Mouse (Mus musculus) ovary, postnatal 10 days (tissue): ENCODE measurements around the gene Yrdc.

Experiments
- DNase-seq: peaks from one replicate; pipeline ENCODE4 v3.0.0; 2022; ENCODE audit warnings: low spot score

Gene Yrdc

DNA sequence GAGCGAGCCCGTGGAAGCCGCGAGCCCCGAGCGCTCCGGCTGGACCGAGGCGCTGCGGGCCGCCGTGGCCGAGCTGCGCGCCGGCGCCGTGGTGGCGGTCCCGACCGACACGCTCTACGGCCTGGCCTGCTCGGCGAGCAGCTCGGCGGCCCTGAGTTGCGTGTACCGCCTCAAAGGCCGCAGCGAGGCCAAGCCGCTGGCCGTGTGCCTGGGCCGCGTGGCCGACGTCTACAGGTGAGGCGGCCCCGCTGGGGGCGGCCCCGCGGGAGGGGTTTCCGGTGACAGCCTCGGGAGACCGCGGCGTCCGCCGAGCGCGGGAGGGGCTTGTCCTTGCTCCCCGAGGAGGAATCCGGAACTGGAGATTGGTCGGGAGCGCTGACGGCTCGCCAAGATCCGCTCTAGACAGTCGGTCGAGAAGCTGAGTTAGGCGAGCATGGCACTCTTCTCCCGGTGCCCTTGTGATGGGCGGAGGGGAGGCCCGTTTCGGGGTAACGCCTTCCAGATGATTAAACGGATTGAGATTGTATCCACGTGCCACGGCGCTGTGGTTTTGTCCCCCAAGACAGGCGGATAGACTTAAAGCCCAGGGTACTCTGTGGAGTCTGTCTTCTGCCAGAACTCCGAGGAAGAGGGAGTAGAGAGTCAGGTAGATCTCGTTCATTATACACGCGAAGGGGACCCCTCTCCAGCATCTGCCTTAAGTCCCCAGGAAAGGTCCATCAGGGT is 617 bp downstream of the Yrdc start, which contains the start of gene 1110065P20Rik:
Gene 1110065P20Rik (minus strand): TSS at position 264 of the 726 bp plus-strand sequence.
- peak; percentile 36 for DNase-seq

DNA sequence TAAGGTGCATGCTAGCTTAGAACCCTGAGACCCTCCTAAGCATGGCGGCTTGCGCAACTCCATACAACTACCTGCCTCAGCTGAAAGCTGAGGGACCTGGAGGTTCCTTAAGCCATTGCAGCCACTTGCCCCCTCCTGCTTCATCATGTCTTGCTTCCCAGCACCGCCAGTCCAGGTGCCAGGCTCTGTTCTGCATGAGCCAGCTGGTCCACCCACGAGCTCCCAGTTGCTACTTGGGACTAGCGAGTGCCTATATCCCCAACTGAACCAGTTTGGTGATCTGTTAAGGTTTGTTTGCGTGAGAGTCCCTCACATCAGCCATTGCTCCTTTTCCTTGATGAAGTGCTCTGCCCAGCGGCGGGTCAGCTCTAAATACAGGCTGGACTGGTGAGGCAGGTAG is 5.8 kb downstream of the Yrdc start:
- DNase-seq, result no peak

DNA sequence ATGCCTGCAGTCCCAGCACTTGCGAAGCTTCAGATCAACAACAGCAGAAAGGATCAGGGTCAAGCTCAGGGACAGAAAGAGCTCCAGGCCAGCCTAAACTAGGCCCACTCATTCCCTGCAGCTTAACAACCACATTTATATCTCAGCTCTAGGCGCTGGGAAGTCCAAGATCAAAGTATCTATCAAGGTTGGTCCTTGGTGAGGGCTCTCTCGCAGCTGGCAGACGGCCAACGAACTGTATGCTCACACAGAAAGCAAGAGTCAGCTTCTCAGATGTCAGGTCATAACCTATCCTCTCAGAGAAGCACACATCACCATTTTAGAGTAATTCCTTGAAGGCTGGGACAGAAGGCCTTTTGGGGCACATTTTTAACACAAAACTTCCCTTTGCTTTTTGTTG is 7.9 kb downstream of the Yrdc start:
- DNase-seq, result no peak

DNA sequence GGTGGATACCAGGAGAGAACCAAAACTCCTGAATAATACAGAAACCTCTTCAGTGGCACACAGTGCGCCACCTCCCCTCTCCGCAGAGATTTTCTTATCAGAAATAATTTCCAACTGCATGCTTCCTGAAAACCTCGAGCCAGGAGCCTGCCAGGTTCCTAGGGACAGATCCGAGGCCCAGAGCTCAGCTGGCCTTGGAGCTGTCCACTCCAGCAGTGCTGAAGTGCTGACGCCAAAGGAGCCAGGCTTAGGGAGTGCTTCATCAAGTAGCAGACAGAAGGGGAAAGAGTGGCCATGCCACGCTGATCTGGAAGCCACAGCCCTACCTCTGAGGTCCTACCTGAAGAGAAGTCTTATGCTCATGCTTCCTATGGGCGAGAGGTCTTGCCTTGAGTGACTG is 10.0 kb downstream of the Yrdc start:
- peak; percentile 58 for DNase-seq

DNA sequence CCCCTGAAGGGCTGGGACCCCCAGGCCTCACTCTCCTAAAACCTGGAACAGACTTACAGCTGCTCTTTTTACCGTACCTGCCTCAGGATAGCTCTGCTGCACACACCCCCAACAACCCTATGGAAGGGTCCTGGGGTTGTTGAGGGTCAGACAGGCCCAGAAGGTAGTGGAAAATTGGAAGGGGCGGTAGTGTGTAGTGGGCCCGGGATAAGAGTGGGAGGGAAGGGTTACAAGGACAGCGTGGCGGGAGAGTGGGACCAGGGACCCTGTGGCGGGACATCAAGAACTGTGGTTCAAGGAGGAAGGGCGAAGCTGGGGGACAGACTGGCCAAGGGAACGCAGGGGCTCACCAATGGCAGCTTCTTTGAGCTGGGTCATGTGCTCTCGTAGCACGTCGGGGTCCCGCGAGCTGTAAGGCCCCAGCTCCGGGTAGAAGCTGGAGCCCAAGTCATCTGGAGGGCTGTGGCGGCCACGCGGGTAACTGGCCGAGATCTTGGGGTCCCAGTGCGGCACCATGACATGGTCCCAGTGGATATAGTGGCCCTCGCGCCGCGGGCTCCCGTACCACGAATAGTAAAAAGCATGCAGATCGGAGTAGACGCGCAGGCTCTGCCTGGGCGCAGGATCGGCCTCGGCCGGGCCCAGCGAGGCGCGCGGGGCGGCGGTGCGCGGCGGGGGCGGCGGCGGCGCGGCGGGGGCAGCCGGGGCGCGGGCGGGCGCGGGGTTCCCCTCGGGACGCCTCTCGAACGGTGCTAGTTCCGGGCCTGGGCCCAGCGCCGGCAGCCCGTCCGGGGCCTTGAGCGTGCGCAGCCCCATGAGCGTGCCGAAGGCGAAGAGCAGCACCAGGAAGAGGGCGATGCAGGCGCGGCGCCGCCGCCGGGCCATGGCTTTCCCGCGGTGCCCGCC is 11.1 kb downstream of the Yrdc start, which contains the start of gene Maneal:
Gene Maneal (minus strand): TSS at position 889 of the 906 bp plus-strand sequence.
- DNase-seq, result no peak

DNA sequence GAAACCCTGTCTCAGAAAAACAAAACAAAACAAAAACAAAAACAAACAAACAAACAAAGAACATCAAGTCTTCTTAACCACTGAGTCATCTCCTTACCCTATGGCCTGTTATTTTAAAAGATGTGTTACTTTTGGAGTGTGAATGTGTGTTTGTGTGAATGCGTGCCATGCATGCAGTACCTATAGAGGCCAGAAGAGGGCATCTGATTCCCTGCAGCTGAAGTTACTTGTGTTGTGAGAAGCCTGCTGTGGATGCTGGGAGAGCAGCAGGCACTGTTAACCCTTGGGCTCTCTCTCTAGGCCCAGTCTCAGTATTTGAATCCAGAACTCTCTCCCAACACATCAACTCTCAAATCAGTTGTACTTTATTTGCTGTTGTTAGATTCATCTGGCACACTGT is 22.2 kb downstream of the Yrdc start:
- DNase-seq, result no peak

DNA sequence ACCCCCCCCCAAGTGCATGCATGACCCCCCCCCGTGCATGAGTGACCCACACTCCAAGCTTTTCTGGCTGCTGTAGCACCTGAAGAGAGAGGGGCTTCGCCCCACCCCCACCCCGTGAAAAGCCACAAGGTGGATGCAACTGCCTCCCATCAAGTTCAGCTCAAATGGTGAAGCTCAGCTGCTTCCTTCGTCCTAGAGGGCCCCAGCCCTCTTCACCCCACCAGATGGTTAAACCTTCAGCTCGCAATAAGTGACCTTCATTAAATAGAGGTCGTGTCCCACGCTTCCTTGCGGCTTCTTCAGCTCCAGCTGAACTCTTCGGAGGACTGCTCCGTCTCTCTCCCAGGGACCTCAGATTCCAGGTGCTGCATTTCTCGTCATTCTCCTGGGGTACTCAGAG is 30.1 kb downstream of the Yrdc start, which contains the start of gene Epha10:
Gene Epha10 (plus strand): TSS at position 301 of the 400 bp plus-strand sequence.
- DNase-seq, result no peak

DNA sequence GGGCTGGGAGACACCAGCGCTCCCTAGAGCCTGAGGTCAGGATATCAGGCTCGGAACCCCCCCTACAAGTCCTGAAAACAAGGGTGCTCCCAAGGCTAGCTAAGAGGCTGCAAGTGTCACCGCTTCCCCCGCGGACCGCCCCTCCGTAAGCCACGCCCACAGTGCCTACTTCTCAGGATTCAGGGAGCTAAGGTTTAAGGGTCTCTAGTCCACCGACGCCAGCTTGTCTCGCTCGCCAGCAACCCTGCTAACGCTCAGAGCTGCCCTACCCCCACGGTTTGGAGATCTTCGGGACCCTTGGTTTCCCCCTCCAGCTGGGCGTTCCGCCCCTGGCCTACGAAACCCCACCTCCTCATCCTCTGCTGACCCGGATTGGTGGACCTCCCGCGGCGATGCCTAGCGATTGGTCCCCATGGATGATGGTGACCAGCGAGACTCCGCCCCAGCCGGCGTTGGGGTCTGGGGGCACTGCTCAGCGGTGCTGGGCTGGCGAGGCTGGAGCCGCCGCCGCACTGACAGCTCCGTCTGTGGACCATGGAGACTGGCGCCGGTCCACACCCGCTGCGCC is 30.9 kb downstream of the Yrdc start:
- DNase-seq, result no peak

DNA sequence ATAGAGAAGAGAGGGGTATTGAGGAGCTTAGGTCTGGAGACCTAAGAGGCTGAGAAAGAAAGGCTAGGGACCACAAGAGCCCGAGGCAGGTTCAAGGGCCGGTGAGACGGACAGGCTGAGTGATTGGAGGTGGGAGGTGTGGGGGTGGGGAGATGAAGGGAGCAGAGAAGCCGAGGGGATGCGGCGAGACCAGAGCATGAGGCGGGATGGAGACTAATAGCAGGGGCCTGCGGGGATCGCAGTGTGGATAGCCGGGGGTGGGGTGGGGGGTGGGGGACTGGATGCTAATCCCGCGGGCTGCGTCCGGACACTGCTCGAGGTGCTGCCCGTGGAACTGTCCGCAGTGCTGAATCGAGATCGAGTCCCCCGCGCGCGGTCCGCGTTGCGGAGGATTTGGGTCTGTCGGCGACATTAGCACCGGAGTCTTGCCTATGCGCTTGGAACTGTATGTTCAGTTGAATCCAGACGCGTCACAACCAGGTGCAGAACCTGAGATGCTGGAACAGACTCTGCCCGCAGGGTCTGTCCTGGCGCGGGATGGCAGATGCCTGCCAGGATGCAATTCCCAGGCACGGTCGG is 31.8 kb downstream of the Yrdc start:
- peak; percentile 18 for DNase-seq

DNA sequence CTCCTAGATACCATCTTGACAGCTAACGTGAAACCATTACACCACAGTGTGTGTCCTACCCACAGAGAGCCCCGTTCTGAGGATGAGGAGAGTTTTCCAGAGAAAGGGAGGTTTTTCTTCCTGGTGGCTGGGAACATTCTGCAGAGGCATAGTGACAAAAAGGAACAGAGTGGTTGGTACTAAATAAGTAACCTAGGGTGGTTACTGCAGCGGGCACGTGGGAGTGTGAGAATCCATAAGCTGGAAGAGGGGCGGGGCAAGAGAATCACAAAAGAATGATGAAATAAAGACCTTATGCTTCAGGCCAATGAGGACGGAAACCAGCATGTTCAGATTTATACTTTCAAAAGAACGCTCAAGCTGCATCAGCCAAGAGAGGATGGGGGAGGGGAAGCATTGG is 38.2 kb downstream of the Yrdc start:
- no peak for DNase-seq

DNA sequence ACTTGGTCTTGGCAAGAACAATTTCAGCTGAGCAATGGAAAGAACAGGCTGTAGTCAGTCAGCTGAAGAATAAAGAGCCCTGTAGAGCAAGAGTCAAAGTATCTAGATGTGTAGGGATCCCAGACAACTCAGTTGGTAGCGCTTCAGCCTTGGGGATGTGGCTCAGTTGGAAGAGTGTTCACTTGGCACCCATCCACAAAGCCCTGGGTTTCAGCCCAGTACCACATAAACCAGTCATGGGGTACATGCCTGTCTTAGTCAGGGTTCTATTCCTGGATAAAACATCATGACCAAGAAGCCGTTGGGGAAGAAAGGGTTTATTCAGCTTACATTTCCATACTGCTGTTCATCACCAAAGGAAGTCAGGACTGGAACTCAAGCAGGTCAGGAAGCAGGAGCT is 39.5 kb downstream of the Yrdc start:
- no peak for DNase-seq

DNA sequence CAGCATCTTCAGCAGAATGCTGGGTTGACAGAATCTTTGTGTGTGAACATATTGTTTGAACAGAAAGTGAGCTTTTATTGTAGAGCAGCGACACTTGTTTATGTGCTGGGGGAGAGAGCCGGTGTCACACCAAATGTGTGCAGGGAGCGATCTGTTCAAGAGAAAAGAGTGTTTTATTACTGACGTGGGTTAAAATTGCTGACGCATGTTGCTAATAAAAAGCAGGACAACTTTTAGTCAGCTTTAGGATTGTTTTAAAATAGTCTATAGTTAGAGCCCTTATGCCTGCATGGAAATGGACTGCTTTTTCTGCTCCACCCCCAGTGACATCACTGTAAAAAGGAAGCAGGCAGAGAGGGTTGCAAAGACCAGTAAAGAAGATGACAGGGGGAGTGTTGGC is 40.4 kb downstream of the Yrdc start:
- no peak for DNase-seq

DNA sequence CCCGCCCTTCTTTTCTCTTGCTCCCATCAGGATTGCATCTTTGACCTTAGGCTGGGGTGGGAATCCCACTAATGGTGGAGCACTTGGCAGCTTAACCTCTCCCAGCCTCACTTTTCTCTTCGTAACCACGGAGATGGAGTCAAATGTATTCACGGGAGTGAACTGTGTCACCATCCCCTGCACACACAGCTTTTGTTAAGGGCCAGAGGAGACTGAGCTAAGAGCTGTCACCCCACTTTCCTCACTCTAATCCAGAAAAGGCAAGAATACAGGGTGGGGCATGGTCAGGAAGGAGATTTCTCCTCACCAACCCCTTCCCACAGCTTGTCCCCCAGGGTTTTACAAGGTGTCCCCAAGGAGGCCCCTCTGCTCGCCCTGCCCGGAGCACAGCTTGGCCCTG is 43.3 kb downstream of the Yrdc start:
- no peak for DNase-seq

DNA sequence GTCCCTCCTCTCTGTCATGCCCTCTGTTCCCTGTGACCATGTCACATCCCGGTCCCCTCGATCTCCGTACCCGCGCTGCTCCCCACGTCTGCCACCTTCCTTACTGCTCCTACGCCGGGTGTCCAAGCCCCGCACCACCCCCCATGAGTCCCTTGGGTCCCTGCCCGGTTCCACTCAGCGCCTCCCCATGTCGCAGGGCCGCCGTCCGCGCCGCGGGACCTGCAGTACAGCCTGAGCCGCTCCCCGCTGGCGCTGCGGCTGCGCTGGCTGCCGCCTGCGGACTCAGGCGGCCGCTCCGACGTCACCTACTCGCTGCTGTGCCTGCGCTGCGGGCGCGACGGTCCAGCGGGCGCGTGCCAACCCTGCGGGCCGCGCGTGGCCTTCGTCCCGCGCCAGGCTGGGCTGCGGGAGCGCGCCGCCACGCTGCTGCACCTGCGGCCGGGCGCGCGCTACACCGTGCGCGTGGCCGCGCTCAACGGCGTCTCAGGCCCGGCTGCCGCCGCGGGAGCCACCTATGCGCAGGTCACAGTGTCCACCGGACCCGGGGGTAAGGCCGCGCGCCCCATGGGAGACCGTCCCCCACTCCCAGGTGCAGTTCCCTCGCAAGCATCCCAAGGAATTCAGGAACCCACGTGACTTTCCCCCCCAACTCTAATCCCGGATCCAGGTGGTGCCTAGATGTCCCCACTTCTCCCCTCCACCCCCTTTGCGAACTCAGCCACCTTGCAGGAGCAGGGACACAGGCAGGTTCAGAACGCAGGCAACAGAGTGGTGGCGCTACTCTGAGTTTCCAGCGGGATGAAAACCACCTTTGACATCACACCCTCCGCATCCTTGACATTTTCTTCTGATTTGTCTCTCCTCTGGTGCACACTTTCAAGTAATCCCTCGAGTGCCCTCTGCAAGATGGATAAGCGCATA is 44.3 kb downstream of the Yrdc start:
- DNase-seq, result no peak

DNA sequence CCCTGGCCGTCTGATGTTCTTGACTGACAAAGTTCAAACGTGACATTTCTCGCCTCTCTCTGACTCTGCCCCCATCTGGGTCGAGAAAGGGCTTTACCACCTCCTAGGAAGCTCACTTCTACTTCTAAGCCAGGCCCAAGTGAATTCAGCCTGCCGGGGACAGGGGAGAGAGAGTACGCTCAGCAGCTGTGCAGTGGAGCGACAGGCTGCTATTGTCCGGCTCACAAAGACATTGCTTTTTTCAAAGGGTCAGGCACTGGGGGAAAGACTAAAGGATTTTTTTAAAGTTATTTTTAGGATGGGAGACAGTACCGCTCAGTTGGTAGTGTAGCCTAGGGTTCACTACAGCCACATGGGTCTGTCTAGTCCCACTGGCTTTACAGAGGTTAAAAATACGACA is 47.9 kb downstream of the Yrdc start:
- no peak for DNase-seq

DNA sequence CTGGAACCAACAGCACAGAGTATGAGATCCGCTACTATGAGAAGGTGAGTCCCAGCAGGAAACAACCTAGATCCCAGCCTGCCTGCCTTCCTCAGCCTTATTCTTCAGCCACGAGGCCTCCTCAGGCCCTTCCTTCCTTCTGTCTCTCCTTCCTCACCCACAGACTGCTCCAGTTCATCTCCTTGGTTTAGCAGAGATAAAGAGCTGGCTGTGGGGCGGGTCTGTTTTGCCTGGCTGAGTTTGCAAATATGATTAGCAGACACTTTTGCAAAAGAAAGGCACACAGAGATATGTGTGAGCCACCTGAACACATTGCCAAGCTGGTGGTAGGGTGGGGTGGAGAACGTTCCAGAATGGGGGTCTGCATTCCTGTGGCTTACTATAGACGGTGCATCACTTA is 49.4 kb downstream of the Yrdc start:
- no peak for DNase-seq
